Mouse (Mus musculus) neutrophil, adult 65 days (primary cell): ENCODE data around the gene Vmn1r170. TPM values are rescaled to one million over a fixed set of nuclear protein-coding genes. Genes with fewer than 3 reads are reported as not detected.

Experiments used
- total RNA-seq: library from RNA; stranded (reverse); gene quantifications from 2 replicates; pipeline ENCODE4 v1.2.4, GENCODE M21; 2023

Gene Vmn1r170
- total RNA-seq: not detected in 2 replicates

DNA sequence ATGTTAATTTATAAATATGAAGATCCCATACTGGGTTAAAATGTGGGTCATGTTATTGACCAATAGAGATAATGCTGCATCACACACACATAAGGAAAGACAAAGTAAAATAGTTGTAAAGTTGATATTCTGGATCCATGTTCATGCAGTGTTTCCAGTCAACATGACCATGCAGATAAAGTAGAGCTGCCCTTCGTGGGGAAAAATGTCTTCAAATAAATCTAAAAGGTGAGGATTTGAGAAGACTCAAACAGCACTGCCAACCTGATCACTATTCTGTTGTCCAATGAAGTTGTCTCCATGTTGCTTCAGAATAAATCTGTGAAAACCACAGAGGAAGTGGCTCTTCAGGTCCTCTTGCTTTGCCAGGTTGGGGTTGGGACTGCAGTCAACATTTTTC is at the start of gene Vmn1r170:
Vmn1r170 (plus strand) TSS at position 301 of the 400 bp plus-strand sequence.

GRCm38 (mm10) chr7:23575226-23575625 is 30.7 kb upstream of the Vmn1r170 start, which contains the start of gene Vmn1r169:
TSS of gene Vmn1r169 (plus strand) at chr7:23575526.

DNA sequence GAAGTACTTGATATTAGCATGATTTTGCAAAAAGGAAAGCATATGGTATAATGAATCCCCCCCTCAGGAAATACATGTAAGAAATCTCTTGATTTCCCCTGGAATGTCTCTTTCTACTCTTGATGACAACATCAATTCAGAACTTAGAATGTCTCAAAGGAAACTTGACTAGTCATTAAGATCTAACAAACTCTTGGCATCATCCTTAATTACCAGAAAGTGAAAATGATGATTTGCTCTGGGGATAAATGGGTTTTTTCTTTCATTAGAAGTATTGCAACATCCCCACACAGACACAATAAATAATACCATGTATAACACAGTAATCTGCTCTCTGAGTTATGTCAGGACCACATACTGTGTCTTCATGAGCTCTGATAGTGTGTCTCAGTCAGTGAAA is 24.4 kb downstream of the Vmn1r170 start, which contains the start of gene Vmn1r171:
Vmn1r171 (plus strand) TSS at position 301 of the 400 bp plus-strand sequence.

Other genes with a start within 250 kb of the Vmn1r170 start
- not detected in 2 replicates for gene Nlrp5, start 220.3 kb upstream of the Vmn1r170 start, total RNA-seq
- gene Vmn1r167, start 99.0 kb upstream of the Vmn1r170 start, total RNA-seq: not detected in 2 replicates
- gene Vmn1r168, start 66.4 kb upstream of the Vmn1r170 start, total RNA-seq: not detected in 2 replicates
- gene Vmn1r169, start 30.6 kb upstream of the Vmn1r170 start, total RNA-seq: not detected in 2 replicates
- not detected in 2 replicates for gene Vmn1r171, start 24.5 kb downstream of the Vmn1r170 start, total RNA-seq
- not detected in 2 replicates for gene Vmn1r172, start 52.1 kb downstream of the Vmn1r170 start, total RNA-seq
- not detected in 2 replicates for gene Vmn1r173, start 94.5 kb downstream of the Vmn1r170 start, total RNA-seq
- gene Vmn1r174, start 146.1 kb downstream of the Vmn1r170 start, total RNA-seq: not detected in 2 replicates
- not detected in 2 replicates for gene Vmn1r175, start 204.5 kb downstream of the Vmn1r170 start, total RNA-seq
- not detected in 2 replicates for gene Vmn1r176, start 231.2 kb downstream of the Vmn1r170 start, total RNA-seq